Mouse (Mus musculus) olfactory bulb, adult 2 months (tissue): Measurements from ENCODE around the gene Mapkapk3.

Experiments used
- CTCF ChIP-seq: fragments of 200-500 bp; IDR thresholded peaks from 2 replicates; pipeline ENCODE4 v1.5.1; 2012; ENCODE audit warnings: low read depth, mild to moderate bottlenecking, low read length, moderate library complexity; ENCODE audit not compliant: insufficient read depth
- POLR2A ChIP-seq: fragments of 200-500 bp; IDR thresholded peaks from 2 replicates; pipeline ENCODE4 v1.6.1; 2012; ENCODE audit warnings: mild to moderate bottlenecking, low read depth, low read length, moderate library complexity; ENCODE audit not compliant: insufficient read depth

DNA sequence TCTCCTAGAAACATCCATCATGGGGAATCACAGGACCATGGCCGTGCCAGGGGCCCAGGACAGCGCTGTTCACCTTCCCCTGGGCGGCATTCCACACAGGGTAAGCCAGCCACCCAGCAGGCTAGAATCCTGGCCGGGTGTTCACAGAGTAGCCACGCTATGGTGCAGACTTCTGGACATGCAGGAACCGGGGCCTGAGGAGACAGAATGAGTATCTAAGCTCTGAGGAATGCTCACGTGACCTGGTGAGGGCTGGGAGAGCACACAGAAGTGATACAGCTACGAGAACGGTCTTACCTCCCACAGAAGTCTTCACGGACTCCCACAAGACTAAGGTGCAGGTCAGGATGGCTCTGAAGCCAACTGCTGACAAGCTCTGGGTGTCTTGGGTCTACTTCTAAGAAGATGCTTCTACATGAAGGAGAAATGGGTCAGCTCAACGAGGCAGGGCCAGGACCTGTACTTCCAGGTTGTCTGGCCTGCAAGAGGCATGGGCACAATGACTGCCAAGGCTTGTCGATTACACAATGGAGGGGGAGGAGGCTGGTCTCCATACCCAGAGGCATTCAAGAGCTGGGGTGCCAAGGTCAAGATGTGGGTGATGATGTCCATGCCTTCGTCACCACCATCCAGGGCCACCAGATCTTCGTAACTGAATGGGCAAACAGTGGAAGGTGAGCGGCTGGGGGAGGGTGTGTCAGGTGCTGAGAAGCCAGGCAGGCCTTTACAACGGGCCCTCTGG lies 38.4 kb upstream of the Mapkapk3 start:
- no peak for TF ChIP-seq CTCF
- TF ChIP-seq POLR2A = no peak
